In genomic region chr11:85712860-85713813, GRCm38 (mm10) we compare ENCODE assay signal across 7 mouse cellular contexts.
A peak's percentile ranks its signal among the peaks of the same experiment; 100 is the strongest.
DNase-seq lines count a peak whose midpoint lies in the region; ATAC-seq lines count a peak whose summit lies in the region.

No protein-coding gene starts in this region.

- peaks cover 15% of the 10 kb centered on the region for H3K4me1 ChIP-seq in heart, embryonic 15.5 days (replicated peaks)
- peaks cover 18% of the 10 kb centered on the region for H3K4me1 ChIP-seq in stomach, embryonic 14.5 days (ENCODE audit: control insufficient read depth, insufficient read depth, low read length)

- peak; percentile 76 for ATAC-seq in heart, embryonic 15.5 days (replicated peaks; ENCODE audit: insufficient number of reproducible peaks, insufficient read depth, low FRiP score, low read depth)
- ATAC-seq in stomach, embryonic 14.5 days (ENCODE audit: insufficient number of reproducible peaks, insufficient read depth, low FRiP score, low read depth), result peak; percentile 81; the same call in 1 of the 2 replicates

- no peaks in the 10 kb centered on the region for H3K9me3 ChIP-seq in heart, embryonic 15.5 days (replicated peaks)
- no peaks in the 10 kb centered on the region for H3K9me3 ChIP-seq in stomach, embryonic 14.5 days (ENCODE audit: control insufficient read depth, low read depth, low read length)

- 51% methylated on average over 19 of the region's 19 CpGs for WGBS in heart, embryonic 15.5 days
- 41% methylated on average over 19 of the region's 19 CpGs for WGBS in macrophage (ENCODE audit: missing documents)
- WGBS in stomach, embryonic 14.5 days, result 29% methylated on average over 19 of the region's 19 CpGs

- 0 out of 2 replicates have a peak, but pooled peaks cover 3% of the 10 kb centered on the region for H3K27me3 ChIP-seq in heart, embryonic 15.5 days
- H3K27me3 ChIP-seq in stomach, embryonic 14.5 days (ENCODE audit: control insufficient read depth, insufficient read depth, low read length), result 0 out of 2 replicates have a peak, but pooled peaks cover 3% of the 10 kb centered on the region

- peak overlapping the region; percentile 46 for H3K4me2 ChIP-seq in heart, embryonic 15.5 days
- H3K4me2 ChIP-seq in stomach, embryonic 14.5 days (replicated peaks; ENCODE audit: low read depth, low read length), result no peak overlapping the region

- no peaks in the 10 kb centered on the region for H3K36me3 ChIP-seq in heart, embryonic 15.5 days
- no peaks in the 10 kb centered on the region for H3K36me3 ChIP-seq in macrophage (ENCODE audit: inconsistent target)
- H3K36me3 ChIP-seq in stomach, embryonic 14.5 days (ENCODE audit: control insufficient read depth, insufficient read depth, low read length), result no peaks in the 10 kb centered on the region

- H3K4me3 ChIP-seq in heart, embryonic 15.5 days, result no peak overlapping the region
- H3K4me3 ChIP-seq in macrophage (ENCODE audit: inconsistent target), result no peak overlapping the region
- no peak overlapping the region for H3K4me3 ChIP-seq in stomach, embryonic 14.5 days (ENCODE audit: low read depth, low read length)

- H3K79me2 ChIP-seq in macrophage (ENCODE audit: inconsistent target), result no peaks in the 10 kb centered on the region

- no peak overlapping the region for H3K9ac ChIP-seq in heart, embryonic 15.5 days
- no peak overlapping the region for H3K9ac ChIP-seq in stomach, embryonic 14.5 days (replicated peaks; ENCODE audit: low read depth, low read length)

- peak; percentile 71 for DNase-seq in urinary bladder, postnatal 14 days (ENCODE audit: low spot score)
- DNase-seq in urinary bladder, adult 2 months (ENCODE audit: low spot score), result no peak
- peak; percentile 76 for DNase-seq in embryo, embryonic 10.5 days (ENCODE audit: low spot score)
- peak; percentile 85 to 89 for DNase-seq in kidney, postnatal 36 days

- peak overlapping the region; percentile 27; the same call in 1 of the 2 replicates for H3K27ac ChIP-seq in heart, embryonic 15.5 days
- peak overlapping the region; percentile 45 for H3K27ac ChIP-seq in macrophage
- peak overlapping the region; percentile 48; the same call in 1 of the 2 replicates for H3K27ac ChIP-seq in stomach, embryonic 14.5 days (ENCODE audit: low read length)
